Comparison of ENCODE assay signal across 9 mouse cellular contexts in the genomic region with DNA sequence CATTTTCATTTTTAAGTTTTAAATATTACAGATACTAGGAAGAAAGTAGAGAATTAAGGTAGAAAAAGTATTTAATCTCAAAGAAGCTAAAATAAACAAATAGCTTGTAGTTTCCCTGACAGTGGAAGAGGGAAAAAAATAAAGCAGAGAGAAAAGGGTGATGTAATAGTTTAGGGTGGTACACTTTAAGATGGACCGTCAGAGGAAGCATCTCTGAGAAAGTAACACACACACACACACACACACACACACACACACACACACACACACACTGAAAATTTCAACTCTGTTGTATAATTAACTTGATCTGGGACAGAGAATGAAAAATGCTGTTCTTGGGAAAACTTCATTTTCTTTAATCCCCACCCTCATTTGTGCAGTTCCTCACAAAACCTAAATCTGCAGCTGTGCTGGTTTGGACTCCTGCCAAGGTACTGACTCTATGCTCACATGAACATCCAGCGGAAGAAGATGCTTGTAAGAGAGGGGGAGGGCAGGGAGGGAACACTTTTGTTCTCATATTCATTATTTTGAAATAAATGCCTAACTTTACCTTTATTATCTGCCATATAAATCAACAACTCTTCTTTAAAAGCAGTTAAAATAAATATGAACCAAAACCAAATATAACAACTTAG. TPM values are rescaled to one million over a fixed set of nuclear protein-coding genes. Genes with fewer than 3 reads are reported as not detected.
DNase-seq lines count a peak whose midpoint lies in the region; ATAC-seq and TF ChIP-seq lines count a peak whose summit lies in the region.
"Had no signal": no experiment of that assay in that cellular context is flagged by ENCODE, and none has a peak within 500 bp of the region (broad histone marks: within the 10 kb centered on the region; RNA-seq: fewer than 3 reads in every experiment).

No protein-coding gene starts in this region.

- H3K9me3 ChIP-seq in midbrain, embryonic 12.5 days, result no peaks in the 10 kb centered on the region
- H3K9me3 ChIP-seq in midbrain, embryonic 10.5 days (replicated peaks), result no peaks in the 10 kb centered on the region
- no peaks in the 10 kb centered on the region for H3K9me3 ChIP-seq in kidney, postnatal 0 days (replicated peaks; ENCODE audit: low read length)
- H3K9me3 ChIP-seq in stomach, embryonic 16.5 days (replicated peaks; ENCODE audit: control insufficient read depth, low read length), result no peaks in the 10 kb centered on the region
- H3K9me3 ChIP-seq: neural tube, embryonic 13.5 days had no signal

- no peak overlapping the region for H3K4me2 ChIP-seq in midbrain, embryonic 12.5 days (replicated peaks)
- no peak overlapping the region for H3K4me2 ChIP-seq in kidney, postnatal 0 days (ENCODE audit: low read length)
- H3K4me2 ChIP-seq in stomach, embryonic 16.5 days (ENCODE audit: low read depth, low read length), result no peak overlapping the region
- H3K4me2 ChIP-seq: neural tube, embryonic 13.5 days had no signal

- H3K4me3 ChIP-seq in midbrain, embryonic 12.5 days, result no peak overlapping the region
- no peak overlapping the region for H3K4me3 ChIP-seq in midbrain, embryonic 10.5 days
- no peak overlapping the region for H3K4me3 ChIP-seq in kidney, postnatal 0 days (replicated peaks; ENCODE audit: low read depth, low read length)
- no peak overlapping the region for H3K4me3 ChIP-seq in stomach, embryonic 16.5 days (replicated peaks; ENCODE audit: low read length)
- H3K4me3 ChIP-seq: neural tube, embryonic 13.5 days had no signal

- TF ChIP-seq CTCF in kidney, postnatal 0 days (IDR thresholded peaks at IDR 0.05; ENCODE audit: low read depth), result no peak

- WGBS in midbrain, embryonic 12.5 days, result 32% methylated on average over 2 of the region's 2 CpGs
- 82% methylated on average over 2 of the region's 2 CpGs for WGBS in midbrain, embryonic 10.5 days
- 21% methylated on average over 2 of the region's 2 CpGs for WGBS in kidney, postnatal 0 days
- WGBS in stomach, embryonic 16.5 days, result 22% methylated on average over 2 of the region's 2 CpGs

- H3K36me3 ChIP-seq in midbrain, embryonic 12.5 days, result 0 out of 2 replicates have a peak, but pooled peaks cover 5% of the 10 kb centered on the region
- H3K36me3 ChIP-seq in midbrain, embryonic 10.5 days, result peaks cover 15% of the 10 kb centered on the region
- H3K36me3 ChIP-seq in kidney, postnatal 0 days (ENCODE audit: insufficient read depth, low read length), result no peaks in the 10 kb centered on the region
- H3K36me3 ChIP-seq in stomach, embryonic 16.5 days (ENCODE audit: control insufficient read depth, insufficient read depth, low read length), result no peaks in the 10 kb centered on the region
- H3K36me3 ChIP-seq: neural tube, embryonic 13.5 days had no signal

- ATAC-seq in midbrain, embryonic 12.5 days (ENCODE audit: low FRiP score, low read depth), result peak; percentile 74
- ATAC-seq in kidney, postnatal 0 days (replicated peaks; ENCODE audit: low FRiP score, low read depth), result no peak
- peak; percentile 82 for ATAC-seq in megakaryocyte, adult 5-6 weeks (ENCODE audit: poor library complexity, severe bottlenecking)
- peak; percentile 60; the same call in 1 of the 2 replicates for ATAC-seq in stomach, embryonic 16.5 days (ENCODE audit: insufficient read depth, low FRiP score)

- H3K27me3 ChIP-seq in midbrain, embryonic 12.5 days, result no peaks in the 10 kb centered on the region
- H3K27me3 ChIP-seq in midbrain, embryonic 10.5 days (ENCODE audit: low read depth, poor library complexity, severe bottlenecking), result no peaks in the 10 kb centered on the region
- H3K27me3 ChIP-seq in kidney, postnatal 0 days (ENCODE audit: insufficient read depth, low read length), result no peaks in the 10 kb centered on the region
- H3K27me3 ChIP-seq in stomach, embryonic 16.5 days (ENCODE audit: control insufficient read depth, insufficient read depth, low read length), result no peaks in the 10 kb centered on the region
- H3K27me3 ChIP-seq: neural tube, embryonic 13.5 days had no signal

- no peak overlapping the region for H3K9ac ChIP-seq in midbrain, embryonic 12.5 days (replicated peaks)
- H3K9ac ChIP-seq in kidney, postnatal 0 days (ENCODE audit: low read depth, low read length), result no peak overlapping the region
- no peak overlapping the region for H3K9ac ChIP-seq in stomach, embryonic 16.5 days (ENCODE audit: low read length)
- H3K9ac ChIP-seq: neural tube, embryonic 13.5 days had no signal

- H3K27ac ChIP-seq in midbrain, embryonic 12.5 days (replicated peaks), result no peak overlapping the region
- H3K27ac ChIP-seq in midbrain, embryonic 10.5 days (replicated peaks), result no peak overlapping the region
- H3K27ac ChIP-seq in kidney, postnatal 0 days, result no peak overlapping the region
- H3K27ac ChIP-seq in stomach, embryonic 16.5 days (ENCODE audit: low read length), result no peak overlapping the region
- H3K27ac ChIP-seq: neural tube, embryonic 13.5 days had no signal

- DNase-seq in midbrain, embryonic 10.5 days (ENCODE audit: low spot score), result no peak
- DNase-seq in adipocyte (ENCODE audit: low spot score), result peak; percentile 64
- DNase-seq in gastrocnemius, postnatal 10 days, result peak; percentile 52
- peak; percentile 89 for DNase-seq in kidney, postnatal 0 days (ENCODE audit: low spot score)
- DNase-seq in cerebellum, postnatal 36 days, result no peak

- H3K4me1 ChIP-seq in midbrain, embryonic 12.5 days, result peaks cover 11% of the 10 kb centered on the region
- no peaks in the 10 kb centered on the region; the same call in 1 of the 2 replicates for H3K4me1 ChIP-seq in midbrain, embryonic 10.5 days
- H3K4me1 ChIP-seq in kidney, postnatal 0 days (replicated peaks; ENCODE audit: insufficient read depth, low read length), result no peaks in the 10 kb centered on the region; the same call in 1 of the 2 replicates
- H3K4me1 ChIP-seq in stomach, embryonic 16.5 days (ENCODE audit: control insufficient read depth, insufficient read depth, low read length), result no peaks in the 10 kb centered on the region; the same call in 1 of the 2 replicates

RNA-seq across cellular contexts. Expression of a gene that starts 13.0 kb away (rescaled TPM):
- 95.2 and 100.0 TPM in 2 replicates for polyA plus RNA-seq in midbrain, embryonic 12.5 days (2016; fragmentation: Nextera tagmentation; extraction: Ambion mirVana)
- 32.0 and 51.8 TPM in 2 replicates for polyA plus RNA-seq in midbrain, embryonic 10.5 days (2016; fragmentation: Nextera tagmentation; extraction: Ambion mirVana)
- total RNA-seq in gastrocnemius, postnatal 10 days (2021), result 10 to 100 TPM; 23.6 to 32.7 TPM
- polyA plus RNA-seq in kidney, postnatal 0 days (2015; fragmentation: Nextera tagmentation; extraction: Ambion mirVana), result 11.9 and 12.9 TPM in 2 replicates
- 68.3 and 74.4 TPM in 2 replicates for total RNA-seq in megakaryocyte, adult 5-6 weeks (2015)
- total RNA-seq in megakaryocyte, adult 5-6 weeks (2017), result 65.6 and 77.4 TPM in 2 replicates
- 12.9 and 16.0 TPM in 2 replicates for polyA plus RNA-seq in stomach, embryonic 16.5 days (2015; fragmentation: Nextera tagmentation; extraction: Ambion mirVana)

RNA-seq across cellular contexts. Expression of a gene that starts 13.6 kb away (rescaled TPM):
- polyA plus RNA-seq in midbrain, embryonic 12.5 days (2016; fragmentation: Nextera tagmentation; extraction: Ambion mirVana), result 29.5 and 30.1 TPM in 2 replicates
- 22.8 and 26.5 TPM in 2 replicates for polyA plus RNA-seq in midbrain, embryonic 10.5 days (2016; fragmentation: Nextera tagmentation; extraction: Ambion mirVana)
- 1 to 10 TPM; 7.2 to 7.6 TPM for total RNA-seq in gastrocnemius, postnatal 10 days (2021)
- polyA plus RNA-seq in kidney, postnatal 0 days (2015; fragmentation: Nextera tagmentation; extraction: Ambion mirVana), result 22.7 and 27.0 TPM in 2 replicates
- total RNA-seq in megakaryocyte, adult 5-6 weeks (2015), result 17.5 and 24.1 TPM in 2 replicates
- 55.3 and 59.3 TPM in 2 replicates for total RNA-seq in megakaryocyte, adult 5-6 weeks (2017)
- 13.5 and 17.4 TPM in 2 replicates for polyA plus RNA-seq in stomach, embryonic 16.5 days (2015; fragmentation: Nextera tagmentation; extraction: Ambion mirVana)

Comparison
In these comparisons a context has a peak if more than half of its experiments do, and no peak if none do; other contexts are left out.
1. DNase-seq: peak in adipocyte (single experiment), gastrocnemius, postnatal 10 days (single experiment) and kidney, postnatal 0 days (single experiment); none in midbrain, embryonic 10.5 days (single experiment) and cerebellum, postnatal 36 days (0 of 2).